Mouse (Mus musculus) heart, embryonic 12.5 days (tissue): ENCODE measurements around the gene Odr4. TPM values are rescaled to one million over a fixed set of nuclear protein-coding genes. Genes with fewer than 3 reads are reported as not detected.

Experiments used
- ATAC-seq: fragments of 200-750 bp; cut with Nextera tagmentation; 2 replicates; pipeline ENCODE4 v1.8.0; 2017; ENCODE audit warnings: moderate TSS enrichment, moderate library complexity; ENCODE audit not compliant: insufficient number of reproducible peaks, low FRiP score
- H3K27ac ChIP-seq: fragments of 300-500 bp; sonication (generic); 2 replicates; pipeline ENCODE4 v1.5.1; 2016; ENCODE audit warnings: mild to moderate bottlenecking, moderate library complexity; ENCODE audit not compliant: poor library complexity, severe bottlenecking
- H3K27me3 ChIP-seq: fragments of 300-500 bp; sonication (generic); replicated peaks from 2 replicates; pipeline ENCODE4 v1.6.1; 2016; ENCODE audit warnings: mild to moderate bottlenecking, moderate library complexity
- H3K36me3 ChIP-seq: fragments of 300-500 bp; sonication (generic); 2 replicates; pipeline ENCODE4 v1.6.1; 2016; ENCODE audit warnings: mild to moderate bottlenecking, moderate library complexity
- H3K4me1 ChIP-seq: fragments of 300-500 bp; sonication (generic); replicated peaks from 2 replicates; pipeline ENCODE4 v1.6.1; 2016; ENCODE audit warnings: mild to moderate bottlenecking
- H3K4me2 ChIP-seq: fragments of 300-500 bp; sonication (generic); 2 replicates; pipeline ENCODE4 v1.6.1; 2016; ENCODE audit warnings: mild to moderate bottlenecking, moderate library complexity
- H3K4me3 ChIP-seq: fragments of 300-500 bp; sonication (generic); 2 replicates; pipeline ENCODE4 v1.5.1; 2016; ENCODE audit warnings: mild to moderate bottlenecking
- H3K9ac ChIP-seq: fragments of 300-500 bp; sonication (generic); 2 replicates; pipeline ENCODE4 v1.6.1; 2016; ENCODE audit warnings: mild to moderate bottlenecking, moderate library complexity
- H3K9me3 ChIP-seq: fragments of 300-500 bp; sonication (generic); replicated peaks from 2 replicates; pipeline ENCODE4 v1.6.1; 2016; ENCODE audit warnings: mild to moderate bottlenecking, moderate library complexity
- WGBS: fragments of 180-500 bp; shearing (Covaris S2); methylation state at CpG from one replicate; pipeline ENCODE4 v1.1.7; 2016; 5-methylcytosine and 5-hydroxymethylcytosine counted together
- polyA plus RNA-seq: library from polyadenylated mRNA; unstranded; fragments of >200 nt; fragmentation: Nextera tagmentation; extraction: Ambion mirVana; gene quantifications from 2 replicates; pipeline ENCODE4 v1.2.1, GENCODE M21; 2016

Gene Odr4
- polyA plus RNA-seq, 1 experiment from 2014 or later = 37.7 TPM

- whole genome bisulfite sequencing = 85% methylated on average over 3 of the region's 3 CpGs
- no peak overlapping the region for H3K9ac ChIP-seq
- H3K4me1 ChIP-seq = peaks cover 9% of the 10 kb centered on the region
- no peak overlapping the region for H3K27ac ChIP-seq
- no peak overlapping the region for H3K4me2 ChIP-seq
- no peak overlapping the region for H3K4me3 ChIP-seq
- H3K9me3 ChIP-seq = no peaks in the 10 kb centered on the region
- no peaks in the 10 kb centered on the region for H3K27me3 ChIP-seq
- H3K36me3 ChIP-seq = peaks cover 35% of the 10 kb centered on the region
- no peak for ATAC-seq
These were observed 3.1 kb upstream of the Odr4 start for GRCm38 (mm10) chr1:150396001-150396400.

- ATAC-seq = peak; percentile 56
- Histone ChIP-seq H3K36me3 (peaks cover 36% of the 10 kb centered on the region), H3K4me1 (peaks cover 9% of the 10 kb centered on the region), H3K27me3 (no peaks in the 10 kb centered on the region), H3K27ac (peak overlapping the region; percentile 95), H3K9me3 (no peaks in the 10 kb centered on the region), H3K9ac (peak overlapping the region; percentile 88), H3K4me2 (peak overlapping the region; percentile 71), H3K4me3 (peak overlapping the region; percentile 85)
- 0% methylated on average over 27 of the region's 27 CpGs for WGBS
These were observed 590 bp upstream of the Odr4 start for GRCm38 (mm10) chr1:150393488-150393852.

GRCm38 (mm10) chr1:150391931-150392637, 796 bp downstream of the Odr4 start:
- Histone ChIP-seq H3K4me2 (peak overlapping the region; percentile 73), H3K4me1 (peaks cover 9% of the 10 kb centered on the region), H3K9me3 (no peaks in the 10 kb centered on the region), H3K27me3 (no peaks in the 10 kb centered on the region), H3K27ac (peak overlapping the region; percentile 95; the same call in 1 of the 2 replicates), H3K4me3 (peak overlapping the region; percentile 85), H3K36me3 (peaks cover 38% of the 10 kb centered on the region), H3K9ac (peak overlapping the region; percentile 87)
- 21% methylated on average over 11 of the region's 11 CpGs for WGBS
- no peak for ATAC-seq

GRCm38 (mm10) chr1:150389390-150390129, 3.3 kb downstream of the Odr4 start:
- Histone ChIP-seq H3K27ac (no peak overlapping the region), H3K9me3 (no peaks in the 10 kb centered on the region), H3K9ac (no peak overlapping the region), H3K4me1 (peaks cover 3% of the 10 kb centered on the region), H3K4me2 (no peak overlapping the region), H3K27me3 (no peaks in the 10 kb centered on the region), H3K36me3 (peaks cover 32% of the 10 kb centered on the region), H3K4me3 (no peak overlapping the region)
- WGBS = 87% methylated on average over 6 of the region's 6 CpGs
- ATAC-seq = no peak

- Histone ChIP-seq H3K27me3 (no peaks in the 10 kb centered on the region), H3K9ac (no peak overlapping the region), H3K27ac (no peak overlapping the region), H3K4me2 (no peak overlapping the region), H3K36me3 (peaks cover 43% of the 10 kb centered on the region), H3K4me1 (peaks cover 3% of the 10 kb centered on the region), H3K4me3 (no peak overlapping the region), H3K9me3 (no peaks in the 10 kb centered on the region)
- 90% methylated on average over 9 of the region's 9 CpGs for WGBS
- no peak for ATAC-seq
These were observed 5.3 kb downstream of the Odr4 start for GRCm38 (mm10) chr1:150387572-150387971.

GRCm38 (mm10) chr1:150384138-150384537, 8.7 kb downstream of the Odr4 start:
- no peak for ATAC-seq
- H3K9ac ChIP-seq = no peak overlapping the region
- H3K4me3 ChIP-seq = no peak overlapping the region
- H3K4me2 ChIP-seq = no peak overlapping the region
- no peaks in the 10 kb centered on the region for H3K9me3 ChIP-seq
- no peaks in the 10 kb centered on the region for H3K27me3 ChIP-seq
- WGBS = 90% methylated on average over 4 of the region's 4 CpGs
- no peak overlapping the region for H3K27ac ChIP-seq
- H3K4me1 ChIP-seq = no peaks in the 10 kb centered on the region
- peaks cover 49% of the 10 kb centered on the region for H3K36me3 ChIP-seq

GRCm38 (mm10) chr1:150374247-150374646, 18.6 kb downstream of the Odr4 start:
- Histone ChIP-seq H3K9ac (no peak overlapping the region), H3K27me3 (no peaks in the 10 kb centered on the region), H3K4me1 (no peaks in the 10 kb centered on the region), H3K4me3 (no peak overlapping the region), H3K27ac (no peak overlapping the region), H3K36me3 (peaks cover 31% of the 10 kb centered on the region), H3K9me3 (no peaks in the 10 kb centered on the region), H3K4me2 (no peak overlapping the region)
- no peak for ATAC-seq
- WGBS = 88% methylated on average over 2 of the region's 2 CpGs

GRCm38 (mm10) chr1:150372895-150373294, 20.0 kb downstream of the Odr4 start:
- H3K9ac ChIP-seq = no peak overlapping the region
- no peak overlapping the region for H3K4me3 ChIP-seq
- H3K36me3 ChIP-seq = peaks cover 28% of the 10 kb centered on the region
- H3K9me3 ChIP-seq = no peaks in the 10 kb centered on the region
- H3K4me2 ChIP-seq = no peak overlapping the region
- H3K4me1 ChIP-seq = no peaks in the 10 kb centered on the region
- no peak for ATAC-seq
- WGBS = 70% methylated on average over 3 of the region's 3 CpGs
- H3K27ac ChIP-seq = no peak overlapping the region
- H3K27me3 ChIP-seq = no peaks in the 10 kb centered on the region

- no peak for ATAC-seq
- H3K4me3 ChIP-seq = no peak overlapping the region
- H3K27me3 ChIP-seq = no peaks in the 10 kb centered on the region
- no peaks in the 10 kb centered on the region for H3K4me1 ChIP-seq
- 78% methylated on average over 1 of the region's 1 CpGs for WGBS
- no peak overlapping the region for H3K9ac ChIP-seq
- H3K4me2 ChIP-seq = no peak overlapping the region
- peaks cover 32% of the 10 kb centered on the region for H3K36me3 ChIP-seq
- no peak overlapping the region for H3K27ac ChIP-seq
- H3K9me3 ChIP-seq = no peaks in the 10 kb centered on the region
These were observed 32.0 kb downstream of the Odr4 start for GRCm38 (mm10) chr1:150360864-150361263.

GRCm38 (mm10) chr1:150335111-150335510, 57.8 kb downstream of the Odr4 start:
- no peak overlapping the region for H3K27ac ChIP-seq
- 71% methylated on average over 2 of the region's 2 CpGs for WGBS
- no peaks in the 10 kb centered on the region for H3K27me3 ChIP-seq
- H3K36me3 ChIP-seq = no peaks in the 10 kb centered on the region
- H3K4me3 ChIP-seq = no peak overlapping the region
- H3K4me1 ChIP-seq = no peaks in the 10 kb centered on the region
- no peaks in the 10 kb centered on the region for H3K9me3 ChIP-seq
- no peak overlapping the region for H3K9ac ChIP-seq
- no peak overlapping the region for H3K4me2 ChIP-seq
- ATAC-seq = no peak

GRCm38 (mm10) chr1:150319205-150319604, 73.7 kb downstream of the Odr4 start, which contains the start of gene Pdc:
Pdc (plus strand) TSS chr1:150319417.
- Histone ChIP-seq H3K27ac (no peak within 1 kb of the TSS), H3K27me3 (no peaks in the 10 kb centered on the region)
- WGBS = 74% methylated on average over 1 of the region's 1 CpGs

More at GRCm38 (mm10) chr1:150319205-150319604, 73.7 kb downstream of the Odr4 start, which contains the start of gene Pdc:
- no peak for ATAC-seq
- Histone ChIP-seq H3K4me3 (no peak within 1 kb of the TSS), H3K9ac (no peak within 1 kb of the TSS), H3K36me3 (no peaks in the 10 kb centered on the region), H3K9me3 (no peaks in the 10 kb centered on the region), H3K4me2 (no peak within 1 kb of the TSS), H3K4me1 (no peaks in the 10 kb centered on the region; the same call in 1 of the 2 replicates)
